Mouse (Mus musculus) kidney, postnatal 25 days (tissue): ENCODE measurements around the gene Gm21913.
"Not testable (repeated sequence)": the region's sequence is repeated elsewhere in the genome, so short reads cannot be mapped to it uniquely, and the experiment has no call there.

ENCODE experiments used
- DNase-seq, 2 experiments: peaks; one replicate each; pipeline ENCODE4 v3.0.0; 2021; ENCODE audit warnings: mixed read lengths in 2 of 2

The Gm21913 gene

GRCm38 (mm10) chrY:74623596-74623995, at the start of gene Gm21913:
TSS of gene Gm21913 (plus strand) at chrY:74623896.
- not testable (repeated sequence) for DNase-seq
